Mouse (Mus musculus) embryonic facial prominence, embryonic 14.5 days (tissue): ENCODE data around the gene Slc48a1. TPM values are rescaled to one million over a fixed set of nuclear protein-coding genes. Genes with fewer than 3 reads are reported as not detected.

ENCODE experiments used
- ATAC-seq: fragments of 200-750 bp; cut with Nextera tagmentation; 2 replicates; pipeline ENCODE4 v1.8.0; 2017; ENCODE audit warnings: low read depth, moderate number of reproducible peaks, moderate TSS enrichment
- DNase-seq: peaks from one replicate; pipeline ENCODE4 v3.0.0-alpha.2; 2015; ENCODE audit warnings: low spot score
- H3K27ac ChIP-seq: fragments of 300-500 bp; sonication (generic); replicated peaks from 2 replicates; pipeline ENCODE4 v1.5.1; 2014; ENCODE audit warnings: low read depth, mild to moderate bottlenecking, low read length, moderate library complexity
- H3K27me3 ChIP-seq: fragments of 300-500 bp; sonication (generic); replicated peaks from 2 replicates; pipeline ENCODE4 v1.6.1; 2014; ENCODE audit warnings: low read length; ENCODE audit not compliant: control insufficient read depth, insufficient read depth
- H3K36me3 ChIP-seq: fragments of 300-500 bp; sonication (generic); 2 replicates; pipeline ENCODE4 v1.6.1; 2014; ENCODE audit warnings: low read length, mixed read lengths; ENCODE audit not compliant: control insufficient read depth, insufficient read depth
- H3K4me1 ChIP-seq: fragments of 300-500 bp; sonication (generic); 2 replicates; pipeline ENCODE4 v1.6.1; 2014; ENCODE audit warnings: antibody characterized with exemption, low read length; ENCODE audit not compliant: control insufficient read depth, insufficient read depth
- H3K4me2 ChIP-seq: fragments of 300-500 bp; sonication (generic); 2 replicates; pipeline ENCODE4 v1.6.1; 2014; ENCODE audit warnings: low read depth, mild to moderate bottlenecking, low read length, moderate library complexity, mixed read lengths
- H3K4me3 ChIP-seq: fragments of 300-500 bp; sonication (generic); 2 replicates; pipeline ENCODE4 v1.5.1; 2014; ENCODE audit warnings: low read depth, mild to moderate bottlenecking, low read length
- H3K9ac ChIP-seq: fragments of 300-500 bp; sonication (generic); 2 replicates; pipeline ENCODE4 v1.6.1; 2014; ENCODE audit warnings: low read depth, mild to moderate bottlenecking, low read length, moderate library complexity, mixed read lengths
- H3K9me3 ChIP-seq: fragments of 300-500 bp; sonication (generic); 2 replicates; pipeline ENCODE4 v1.6.1; 2016; ENCODE audit warnings: low read length; ENCODE audit not compliant: control insufficient read depth
- WGBS: fragments of 180-500 bp; shearing (Covaris S2); extraction: QIAGEN DNeasy Blood & Tissue Kit; methylation state at CpG from one replicate; pipeline ENCODE4 v1.1.7; 2014; 5-methylcytosine and 5-hydroxymethylcytosine counted together
- polyA plus RNA-seq: library from polyadenylated mRNA; unstranded; fragments of >200 nt; fragmentation: Nextera tagmentation; extraction: Ambion mirVana; gene quantifications from 2 replicates; pipeline ENCODE4 v1.2.1, GENCODE M21; 2014

Gene Slc48a1
- polyA plus RNA-seq, 1 experiment from 2014 or later = 37.5 TPM

GRCm38 (mm10) chr15:97748309-97748708 lies 30.0 kb upstream of the Slc48a1 start:
- WGBS = 56% methylated on average over 10 of the region's 10 CpGs
- Histone ChIP-seq H3K9me3 (no peaks in the 10 kb centered on the region), H3K27me3 (no peaks in the 10 kb centered on the region), H3K27ac (no peak overlapping the region), H3K4me3 (no peak overlapping the region), H3K36me3 (no peaks in the 10 kb centered on the region), H3K4me1 (peaks cover 21% of the 10 kb centered on the region), H3K4me2 (no peak overlapping the region), H3K9ac (no peak overlapping the region)
- DNase-seq (no peak), ATAC-seq (no peak)

GRCm38 (mm10) chr15:97748964-97749363 lies 29.4 kb upstream of the Slc48a1 start:
- no peak overlapping the region for H3K4me3 ChIP-seq
- H3K4me2 ChIP-seq = no peak overlapping the region
- H3K4me1 ChIP-seq = peaks cover 21% of the 10 kb centered on the region
- no peak for DNase-seq
- no peaks in the 10 kb centered on the region for H3K9me3 ChIP-seq
- H3K9ac ChIP-seq = no peak overlapping the region
- H3K27me3 ChIP-seq = no peaks in the 10 kb centered on the region
- ATAC-seq = no peak
- no peak overlapping the region for H3K27ac ChIP-seq
- 87% methylated on average over 4 of the region's 4 CpGs for WGBS
- H3K36me3 ChIP-seq = no peaks in the 10 kb centered on the region

GRCm38 (mm10) chr15:97749397-97749796 lies 28.9 kb upstream of the Slc48a1 start:
- 85% methylated on average over 9 of the region's 9 CpGs for WGBS
- no peaks in the 10 kb centered on the region for H3K9me3 ChIP-seq
- ATAC-seq (no peak), DNase-seq (no peak)
- peaks cover 23% of the 10 kb centered on the region for H3K4me1 ChIP-seq
- H3K27me3 ChIP-seq = no peaks in the 10 kb centered on the region
- no peak overlapping the region for H3K4me2 ChIP-seq
- H3K4me3 ChIP-seq = no peak overlapping the region
- H3K27ac ChIP-seq = no peak overlapping the region
- no peak overlapping the region for H3K9ac ChIP-seq
- no peaks in the 10 kb centered on the region for H3K36me3 ChIP-seq

- Histone ChIP-seq H3K4me1 (peaks cover 27% of the 10 kb centered on the region), H3K9me3 (no peaks in the 10 kb centered on the region), H3K4me3 (no peak overlapping the region), H3K27me3 (no peaks in the 10 kb centered on the region), H3K36me3 (no peaks in the 10 kb centered on the region), H3K9ac (no peak overlapping the region), H3K4me2 (no peak overlapping the region), H3K27ac (peak overlapping the region; percentile 74; the same call in 1 of the 2 replicates)
- no peak for ATAC-seq
- DNase-seq = no peak
- WGBS = 89% methylated on average over 12 of the region's 13 CpGs
Observed at GRCm38 (mm10) chr15:97749841-97750240, 28.5 kb upstream of the Slc48a1 start.

GRCm38 (mm10) chr15:97750697-97751096 lies 27.6 kb upstream of the Slc48a1 start:
- H3K9me3 ChIP-seq = no peaks in the 10 kb centered on the region
- 16% methylated on average over 12 of the region's 12 CpGs for WGBS
- peaks cover 29% of the 10 kb centered on the region for H3K4me1 ChIP-seq
- no peaks in the 10 kb centered on the region for H3K27me3 ChIP-seq
- H3K36me3 ChIP-seq = no peaks in the 10 kb centered on the region
- H3K9ac ChIP-seq = no peak overlapping the region
- H3K4me2 ChIP-seq = 0 out of 2 replicates have a peak overlapping the region, but pooled peaks have one; percentile 1
- no peak overlapping the region for H3K4me3 ChIP-seq
- H3K27ac ChIP-seq = peak overlapping the region; percentile 74
- DNase-seq = peak; percentile 96
- peak; percentile 93 for ATAC-seq

- DNase-seq = no peak
- Histone ChIP-seq H3K9me3 (no peaks in the 10 kb centered on the region), H3K4me3 (no peak overlapping the region), H3K9ac (no peak overlapping the region), H3K4me1 (peaks cover 34% of the 10 kb centered on the region), H3K4me2 (no peak overlapping the region), H3K27me3 (no peaks in the 10 kb centered on the region), H3K36me3 (no peaks in the 10 kb centered on the region), H3K27ac (no peak overlapping the region)
- ATAC-seq = no peak
- 76% methylated on average over 2 of the region's 2 CpGs for WGBS
Observed at GRCm38 (mm10) chr15:97751676-97752075, 26.6 kb upstream of the Slc48a1 start.

- Histone ChIP-seq H3K36me3 (peaks cover 4% of the 10 kb centered on the region; the same call in 1 of the 2 replicates), H3K4me1 (peaks cover 34% of the 10 kb centered on the region), H3K9me3 (no peaks in the 10 kb centered on the region), H3K9ac (no peak overlapping the region), H3K4me2 (no peak overlapping the region), H3K4me3 (no peak overlapping the region), H3K27ac (no peak overlapping the region), H3K27me3 (no peaks in the 10 kb centered on the region)
- 91% methylated on average over 5 of the region's 5 CpGs for WGBS
- ATAC-seq (no peak), DNase-seq (no peak)
Observed at GRCm38 (mm10) chr15:97752491-97752890, 25.8 kb upstream of the Slc48a1 start.

- Histone ChIP-seq H3K36me3 (peaks cover 12% of the 10 kb centered on the region), H3K9me3 (no peaks in the 10 kb centered on the region), H3K9ac (0 out of 2 replicates have a peak overlapping the region, but pooled peaks have one; percentile 16), H3K4me1 (peaks cover 34% of the 10 kb centered on the region), H3K27me3 (no peaks in the 10 kb centered on the region), H3K4me3 (no peak overlapping the region), H3K27ac (peak overlapping the region; percentile 39; the same call in 1 of the 2 replicates), H3K4me2 (no peak overlapping the region)
- ATAC-seq (no peak), DNase-seq (peak; percentile 30)
- 40% methylated on average over 6 of the region's 6 CpGs for WGBS
Observed at GRCm38 (mm10) chr15:97754476-97754875, 23.8 kb upstream of the Slc48a1 start.

- no peaks in the 10 kb centered on the region for H3K27me3 ChIP-seq
- H3K27ac ChIP-seq = peak overlapping the region; percentile 39; the same call in 1 of the 2 replicates
- 34% methylated on average over 8 of the region's 8 CpGs for WGBS
- H3K4me2 ChIP-seq = no peak overlapping the region
- no peak overlapping the region for H3K4me3 ChIP-seq
- no peak for ATAC-seq
- no peak overlapping the region for H3K9ac ChIP-seq
- H3K4me1 ChIP-seq = peaks cover 28% of the 10 kb centered on the region
- peaks cover 12% of the 10 kb centered on the region for H3K36me3 ChIP-seq
- H3K9me3 ChIP-seq = no peaks in the 10 kb centered on the region
- no peak for DNase-seq
Observed at GRCm38 (mm10) chr15:97755361-97755760, 23.0 kb upstream of the Slc48a1 start.
